Mouse (Mus musculus) lung, postnatal 4 days (tissue): Measurements from ENCODE around the gene Maml3.

Experiments
- DNase-seq, 2 experiments: peaks; one replicate each; pipeline ENCODE4 v3.0.0; 2021

The Maml3 gene

GRCm38 (mm10) chr3:52088458-52089341 is 16.2 kb downstream of the Maml3 start:
- DNase-seq, result peak; percentile 97 to 98

- DNase-seq, result no peak
Measured at GRCm38 (mm10) chr3:52087636-52088280, 17.1 kb downstream of the Maml3 start.

GRCm38 (mm10) chr3:52078763-52079162 is 26.1 kb downstream of the Maml3 start:
- no peak for DNase-seq

- DNase-seq, result no peak
Measured at GRCm38 (mm10) chr3:52073959-52074358, 30.9 kb downstream of the Maml3 start.

- no peak for DNase-seq
Measured at GRCm38 (mm10) chr3:52071996-52072395, 32.9 kb downstream of the Maml3 start.

GRCm38 (mm10) chr3:52070163-52070478 is 34.8 kb downstream of the Maml3 start:
- no peak for DNase-seq

- DNase-seq, result peak; percentile 81 to 82
Measured at GRCm38 (mm10) chr3:52069304-52070162, 35.3 kb downstream of the Maml3 start.

- no peak for DNase-seq
Measured at GRCm38 (mm10) chr3:52068885-52069284, 36.0 kb downstream of the Maml3 start.

- DNase-seq, result no peak
Measured at GRCm38 (mm10) chr3:52067181-52067580, 37.7 kb downstream of the Maml3 start.

GRCm38 (mm10) chr3:52066142-52066541 is 38.7 kb downstream of the Maml3 start:
- DNase-seq, result no peak

GRCm38 (mm10) chr3:52063261-52063655 is 41.6 kb downstream of the Maml3 start:
- no peak for DNase-seq

- DNase-seq, result no peak
Measured at GRCm38 (mm10) chr3:52062389-52063260, 42.3 kb downstream of the Maml3 start.

GRCm38 (mm10) chr3:52061472-52062388 is 43.1 kb downstream of the Maml3 start:
- no peak for DNase-seq

GRCm38 (mm10) chr3:52060886-52061285 is 44.0 kb downstream of the Maml3 start:
- DNase-seq, result no peak

GRCm38 (mm10) chr3:52051801-52052200 is 53.1 kb downstream of the Maml3 start:
- no peak for DNase-seq

GRCm38 (mm10) chr3:52048082-52048481 is 56.8 kb downstream of the Maml3 start:
- DNase-seq, result peak in 1 of 2 experiments; percentile 36

- DNase-seq, result no peak
Measured at GRCm38 (mm10) chr3:52047537-52047936, 57.3 kb downstream of the Maml3 start.

- peak; percentile 97 to 98 for DNase-seq
Measured at GRCm38 (mm10) chr3:52046895-52047372, 57.9 kb downstream of the Maml3 start.

GRCm38 (mm10) chr3:52046027-52046700 is 58.7 kb downstream of the Maml3 start:
- DNase-seq, result peak; percentile 68 to 81

- DNase-seq, result peak in 1 of 2 experiments; percentile 24
Measured at GRCm38 (mm10) chr3:52045221-52045641, 59.6 kb downstream of the Maml3 start.
